Mouse (Mus musculus): Measurements from ENCODE around the gene Furin. TPM values are rescaled to one million over a fixed set of nuclear protein-coding genes. Genes with fewer than 3 reads are reported as not detected.

Furin gene
- polyA plus RNA-seq, 1 experiment from 2014 or later = 12.0 TPM

GRCm38 (mm10) chr7:80424722-80425121 lies 19.5 kb upstream of the Furin start:
- H3K9ac ChIP-seq = no peak overlapping the region
- no peak overlapping the region for H3K4me2 ChIP-seq (replicated peaks)
- WGBS = 80% methylated on average over 6 of the region's 6 CpGs
- H3K36me3 ChIP-seq = no peaks in the 10 kb centered on the region
- ATAC-seq (ENCODE audit: low FRiP score, low read depth) = no peak
- H3K4me1 ChIP-seq = 0 out of 2 replicates have a peak, but pooled peaks cover 10% of the 10 kb centered on the region
- H3K9me3 ChIP-seq = no peaks in the 10 kb centered on the region
- no peak overlapping the region for H3K4me3 ChIP-seq
- H3K27me3 ChIP-seq = no peaks in the 10 kb centered on the region
- no peak overlapping the region for H3K27ac ChIP-seq

- Histone ChIP-seq H3K4me2 (replicated peaks) (peak overlapping the region; percentile 44), H3K27ac (no peak overlapping the region), H3K9me3 (no peaks in the 10 kb centered on the region), H3K36me3 (no peaks in the 10 kb centered on the region), H3K4me3 (0 out of 2 replicates have a peak overlapping the region, but pooled peaks have one; percentile 2), H3K9ac (0 out of 2 replicates have a peak overlapping the region, but pooled peaks have one; percentile 25), H3K27me3 (no peaks in the 10 kb centered on the region), H3K4me1 (0 out of 2 replicates have a peak, but pooled peaks cover 10% of the 10 kb centered on the region)
- WGBS = 19% methylated on average over 20 of the region's 20 CpGs
- no peak for ATAC-seq (ENCODE audit: low FRiP score, low read depth)
Measured at GRCm38 (mm10) chr7:80422759-80423480, 17.7 kb upstream of the Furin start.

- Histone ChIP-seq H3K4me3 (no peak overlapping the region), H3K9ac (no peak overlapping the region), H3K9me3 (no peaks in the 10 kb centered on the region), H3K27me3 (no peaks in the 10 kb centered on the region), H3K27ac (no peak overlapping the region), H3K36me3 (no peaks in the 10 kb centered on the region), H3K4me2 (replicated peaks) (no peak overlapping the region), H3K4me1 (0 out of 2 replicates have a peak, but pooled peaks cover 10% of the 10 kb centered on the region)
- WGBS = 87% methylated on average over 6 of the region's 6 CpGs
- ATAC-seq (ENCODE audit: low FRiP score, low read depth) = no peak
Measured at GRCm38 (mm10) chr7:80421576-80421975, 16.3 kb upstream of the Furin start.

GRCm38 (mm10) chr7:80420586-80420985 lies 15.3 kb upstream of the Furin start:
- no peak overlapping the region for H3K27ac ChIP-seq
- no peaks in the 10 kb centered on the region for H3K9me3 ChIP-seq
- 0 out of 2 replicates have a peak, but pooled peaks cover 10% of the 10 kb centered on the region for H3K4me1 ChIP-seq
- no peak overlapping the region for H3K4me3 ChIP-seq
- no peak for ATAC-seq (ENCODE audit: low FRiP score, low read depth)
- no peaks in the 10 kb centered on the region for H3K27me3 ChIP-seq
- H3K9ac ChIP-seq = no peak overlapping the region
- WGBS = 81% methylated on average over 4 of the region's 4 CpGs
- no peaks in the 10 kb centered on the region for H3K36me3 ChIP-seq
- H3K4me2 ChIP-seq (replicated peaks) = no peak overlapping the region

GRCm38 (mm10) chr7:80419278-80419677 lies 14.0 kb upstream of the Furin start:
- Histone ChIP-seq H3K36me3 (no peaks in the 10 kb centered on the region), H3K27me3 (no peaks in the 10 kb centered on the region), H3K4me3 (no peak overlapping the region), H3K9ac (no peak overlapping the region), H3K4me2 (replicated peaks) (no peak overlapping the region), H3K4me1 (0 out of 2 replicates have a peak, but pooled peaks cover 10% of the 10 kb centered on the region), H3K27ac (no peak overlapping the region), H3K9me3 (no peaks in the 10 kb centered on the region)
- WGBS = 65% methylated on average over 3 of the region's 3 CpGs
- no peak for ATAC-seq (ENCODE audit: low FRiP score, low read depth)

- 86% methylated on average over 3 of the region's 3 CpGs for WGBS
- H3K36me3 ChIP-seq = no peaks in the 10 kb centered on the region
- H3K4me1 ChIP-seq = 0 out of 2 replicates have a peak, but pooled peaks cover 5% of the 10 kb centered on the region
- no peak overlapping the region for H3K4me3 ChIP-seq
- H3K27me3 ChIP-seq = no peaks in the 10 kb centered on the region
- no peak overlapping the region for H3K4me2 ChIP-seq (replicated peaks)
- no peak for ATAC-seq (ENCODE audit: low FRiP score, low read depth)
- no peaks in the 10 kb centered on the region for H3K9me3 ChIP-seq
- H3K9ac ChIP-seq = no peak overlapping the region
- no peak overlapping the region for H3K27ac ChIP-seq
Measured at GRCm38 (mm10) chr7:80418036-80418435, 12.8 kb upstream of the Furin start.

- Histone ChIP-seq H3K36me3 (no peaks in the 10 kb centered on the region), H3K4me2 (replicated peaks) (no peak overlapping the region), H3K4me3 (no peak overlapping the region), H3K27me3 (no peaks in the 10 kb centered on the region), H3K9me3 (no peaks in the 10 kb centered on the region), H3K9ac (no peak overlapping the region), H3K27ac (no peak overlapping the region), H3K4me1 (0 out of 2 replicates have a peak, but pooled peaks cover under 1% of the 10 kb centered on the region)
- ATAC-seq (ENCODE audit: low FRiP score, low read depth) = no peak
Measured at GRCm38 (mm10) chr7:80417601-80418000, 12.4 kb upstream of the Furin start.

GRCm38 (mm10) chr7:80416969-80417368 lies 11.7 kb upstream of the Furin start:
- no peak overlapping the region for H3K4me2 ChIP-seq (replicated peaks)
- H3K9me3 ChIP-seq = no peaks in the 10 kb centered on the region
- H3K9ac ChIP-seq = no peak overlapping the region
- no peaks in the 10 kb centered on the region for H3K27me3 ChIP-seq
- H3K4me1 ChIP-seq = no peaks in the 10 kb centered on the region
- H3K4me3 ChIP-seq = no peak overlapping the region
- no peak for ATAC-seq (ENCODE audit: low FRiP score, low read depth)
- no peaks in the 10 kb centered on the region for H3K36me3 ChIP-seq
- H3K27ac ChIP-seq = no peak overlapping the region
- 86% methylated on average over 7 of the region's 7 CpGs for WGBS

GRCm38 (mm10) chr7:80414303-80414855 lies 9.1 kb upstream of the Furin start:
- WGBS = 71% methylated on average over 7 of the region's 7 CpGs

GRCm38 (mm10) chr7:80413512-80414302 lies 8.5 kb upstream of the Furin start:
- no peaks in the 10 kb centered on the region for H3K9me3 ChIP-seq
- H3K9ac ChIP-seq = no peak overlapping the region
- H3K4me3 ChIP-seq = no peak overlapping the region
- ATAC-seq (ENCODE audit: low FRiP score, low read depth) = no peak
- 82% methylated on average over 9 of the region's 9 CpGs for WGBS
- no peaks in the 10 kb centered on the region for H3K27me3 ChIP-seq
- no peak overlapping the region for H3K27ac ChIP-seq
- no peak overlapping the region for H3K4me2 ChIP-seq (replicated peaks)
- H3K4me1 ChIP-seq = no peaks in the 10 kb centered on the region
- H3K36me3 ChIP-seq = no peaks in the 10 kb centered on the region

More at GRCm38 (mm10) chr7:80414303-80414855, 9.1 kb upstream of the Furin start:
- no peak overlapping the region for H3K4me3 ChIP-seq
- H3K36me3 ChIP-seq = no peaks in the 10 kb centered on the region
- H3K27ac ChIP-seq = no peak overlapping the region
- no peak; the same call in 1 of the 2 replicates for ATAC-seq (ENCODE audit: low FRiP score, low read depth)
- no peaks in the 10 kb centered on the region for H3K27me3 ChIP-seq
- no peak overlapping the region for H3K9ac ChIP-seq
- no peaks in the 10 kb centered on the region for H3K9me3 ChIP-seq
- H3K4me2 ChIP-seq (replicated peaks) = no peak overlapping the region
- H3K4me1 ChIP-seq = no peaks in the 10 kb centered on the region

- Histone ChIP-seq H3K36me3 (no peaks in the 10 kb centered on the region), H3K4me2 (replicated peaks) (no peak overlapping the region), H3K9ac (no peak overlapping the region), H3K4me1 (peaks cover 1% of the 10 kb centered on the region; the same call in 1 of the 2 replicates), H3K27me3 (no peaks in the 10 kb centered on the region), H3K27ac (no peak overlapping the region), H3K4me3 (no peak overlapping the region), H3K9me3 (no peaks in the 10 kb centered on the region)
- no peak for ATAC-seq (ENCODE audit: low FRiP score, low read depth)
- WGBS = 53% methylated on average over 5 of the region's 5 CpGs
Measured at GRCm38 (mm10) chr7:80412781-80413180, 7.5 kb upstream of the Furin start.

GRCm38 (mm10) chr7:80412279-80412678 lies 7.0 kb upstream of the Furin start:
- H3K4me2 ChIP-seq (replicated peaks) = no peak overlapping the region
- peaks cover 6% of the 10 kb centered on the region; the same call in 1 of the 2 replicates for H3K4me1 ChIP-seq
- H3K9me3 ChIP-seq = no peaks in the 10 kb centered on the region
- no peaks in the 10 kb centered on the region for H3K36me3 ChIP-seq
- H3K27ac ChIP-seq = no peak overlapping the region
- H3K4me3 ChIP-seq = no peak overlapping the region
- no peak for ATAC-seq (ENCODE audit: low FRiP score, low read depth)
- no peaks in the 10 kb centered on the region for H3K27me3 ChIP-seq
- H3K9ac ChIP-seq = no peak overlapping the region
- 59% methylated on average over 10 of the region's 10 CpGs for WGBS
